Mouse (Mus musculus) heart, adult 9 months (tissue): ENCODE results near the gene Tex47.

Source experiments
- DNase-seq, 2 experiments: peaks; one replicate each; pipeline ENCODE4 v3.0.0; 2022; ENCODE audit warnings: low spot score in 2 of 2

The Tex47 gene

DNA sequence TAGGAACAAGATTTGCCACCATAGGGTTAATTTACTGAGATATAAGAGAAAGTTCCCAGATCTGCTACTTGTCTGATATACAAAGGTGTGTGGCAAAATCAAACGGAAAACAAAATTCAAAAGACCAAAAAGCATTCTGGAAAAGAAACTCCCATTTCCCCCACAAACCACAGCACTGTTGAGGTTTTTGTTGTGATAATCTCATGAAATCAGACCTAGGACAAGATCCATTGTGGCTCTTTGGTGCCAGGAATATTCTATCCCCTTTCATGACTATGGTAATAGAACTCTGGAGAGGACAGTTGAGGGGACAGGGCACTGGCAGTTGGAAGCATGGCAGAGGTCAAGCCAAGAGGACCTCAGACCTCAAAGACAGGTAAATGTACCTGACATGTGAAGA, at the start of gene Tex47:
Gene Tex47 (plus strand): TSS at position 301 of the 400 bp plus-strand sequence.
- DNase-seq, result no peak

DNA sequence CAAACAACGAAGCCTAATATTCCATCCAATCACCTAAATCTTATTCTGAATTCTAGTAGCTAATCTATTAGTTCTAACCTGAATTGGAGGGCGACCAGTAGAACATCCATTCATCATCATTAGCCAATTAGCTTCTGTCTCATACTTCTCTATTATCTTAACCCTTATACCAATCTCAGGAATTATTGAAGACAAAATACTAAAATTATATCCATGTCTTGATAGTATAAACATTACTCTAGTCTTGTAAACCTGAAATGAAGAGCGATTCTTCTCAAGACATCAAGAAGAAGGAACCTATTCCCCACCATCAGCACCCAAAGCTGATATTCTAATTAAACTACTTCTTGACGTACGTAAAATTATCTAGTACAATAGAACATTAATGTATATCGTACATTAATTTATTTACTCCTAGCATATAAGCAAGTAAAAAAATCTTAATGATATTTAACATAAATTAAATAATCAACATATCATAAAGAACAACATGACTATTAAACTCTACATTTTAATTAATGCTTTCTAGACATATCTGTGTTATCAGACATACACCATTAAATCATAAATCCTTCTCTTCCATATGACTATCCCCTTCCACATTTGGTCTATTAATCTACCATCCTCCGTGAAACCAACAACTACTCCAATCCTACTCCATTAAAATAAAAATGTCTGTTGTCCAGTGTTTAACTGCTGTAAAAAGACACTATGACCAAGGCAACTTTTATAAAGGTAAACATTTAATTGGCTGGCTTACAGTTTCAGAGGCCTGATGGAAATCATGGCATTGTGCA, 27.1 kb upstream of the Tex47 start:
- no peak for DNase-seq

DNA sequence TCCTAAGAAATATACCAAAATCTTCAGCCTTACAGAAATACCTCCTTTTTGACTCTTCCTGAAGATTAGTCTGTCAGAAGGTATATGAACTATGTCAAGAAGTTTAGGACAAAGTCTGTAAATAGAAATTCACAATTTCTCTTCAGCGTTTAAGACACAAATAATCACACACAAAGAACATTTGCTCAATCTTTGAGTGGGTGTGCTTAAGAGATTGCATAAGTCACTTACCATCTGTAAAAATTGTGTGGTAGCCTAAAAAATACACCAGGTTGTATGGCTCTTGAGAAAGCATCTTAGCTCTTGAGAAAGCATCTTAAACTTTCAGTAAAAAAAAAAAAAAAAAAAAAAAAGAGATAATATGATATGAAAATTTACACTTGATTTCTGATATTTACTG, 19.6 kb upstream of the Tex47 start:
- DNase-seq, result no peak

DNA sequence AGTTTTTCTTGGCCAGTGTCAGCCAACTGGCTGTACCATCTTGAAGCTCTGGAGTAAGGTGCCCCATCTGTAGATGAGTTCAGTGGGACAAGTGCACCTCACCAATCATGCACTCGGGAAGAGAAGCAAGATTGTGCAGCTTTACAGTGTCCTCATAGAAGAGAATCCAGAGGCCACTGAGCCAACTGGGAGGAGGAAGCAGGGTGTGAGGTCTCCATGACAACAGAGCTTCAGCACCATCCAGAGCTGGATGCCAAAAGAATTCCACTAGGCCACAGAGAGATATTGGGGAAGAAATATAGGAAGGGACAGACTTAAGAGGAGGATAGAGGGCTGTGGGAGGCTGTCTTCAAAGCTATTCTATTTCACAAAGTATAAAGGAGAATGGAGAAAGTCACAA, 950 bp upstream of the Tex47 start:
- DNase-seq, result no peak

DNA sequence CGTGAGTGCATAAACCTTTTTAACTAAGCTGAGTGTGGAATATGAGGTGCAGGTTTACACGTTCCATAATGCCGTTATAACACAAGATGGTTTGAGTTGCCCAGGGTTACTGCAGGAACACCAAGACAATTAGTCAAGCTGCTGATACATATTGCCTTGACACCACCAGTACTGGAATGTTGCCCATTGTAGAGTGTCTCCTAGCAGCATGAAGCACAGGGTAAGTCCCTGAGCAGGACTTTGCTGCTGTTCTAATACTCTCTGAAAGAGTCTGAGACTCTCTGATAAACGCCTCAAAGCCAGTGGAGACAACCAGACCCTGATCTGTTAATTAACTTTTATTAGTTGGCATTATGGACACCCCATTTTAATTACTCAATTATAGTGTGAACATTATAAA, 21.7 kb downstream of the Tex47 start:
- no peak for DNase-seq

DNA sequence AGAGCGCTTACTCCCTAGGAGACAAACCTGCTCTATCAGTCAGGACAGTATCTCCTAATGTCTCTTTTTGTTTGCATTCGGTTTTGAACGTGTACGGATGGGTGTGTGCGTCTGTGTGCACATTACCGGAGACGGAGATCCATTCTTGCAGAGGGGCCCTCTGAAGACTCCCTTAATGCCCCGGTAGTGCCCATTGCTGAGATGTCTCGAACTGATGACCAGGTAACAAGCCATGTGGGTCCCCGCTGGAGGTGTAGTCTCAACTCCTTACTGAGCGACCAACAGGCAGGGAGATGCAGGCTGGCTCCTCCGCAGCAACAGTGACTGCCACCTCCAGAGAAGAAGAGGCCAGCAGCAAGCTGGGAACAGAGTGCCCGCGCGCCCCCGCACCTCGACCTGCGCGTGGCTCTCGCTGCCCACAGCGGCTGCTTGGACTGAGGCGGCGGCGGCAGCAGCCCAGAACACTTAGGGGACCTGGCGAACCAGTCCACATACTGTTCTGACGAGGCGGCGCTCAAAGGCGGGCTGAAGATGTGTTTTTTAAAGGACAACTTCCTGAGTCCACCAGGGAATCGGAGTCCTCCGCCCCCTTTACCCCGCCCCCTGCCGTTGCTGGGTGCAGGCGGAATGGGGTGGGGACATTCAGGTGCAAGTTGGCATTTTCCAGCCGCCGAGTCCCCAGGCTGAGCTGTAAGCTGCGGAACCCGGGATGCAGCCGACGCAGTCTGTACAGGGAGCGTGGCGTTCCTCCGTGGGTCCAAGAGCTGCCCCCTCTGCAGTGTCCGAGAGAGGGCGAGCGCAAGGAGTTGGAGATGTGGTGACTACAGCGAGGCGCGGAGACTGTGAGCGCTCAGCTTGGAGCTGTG, 40.5 kb downstream of the Tex47 start, which contains the start of gene Zfp804b:
Gene Zfp804b (minus strand): TSS at position 612 of the 866 bp plus-strand sequence.
- peak in 1 of 2 experiments; percentile 2 for DNase-seq

DNA sequence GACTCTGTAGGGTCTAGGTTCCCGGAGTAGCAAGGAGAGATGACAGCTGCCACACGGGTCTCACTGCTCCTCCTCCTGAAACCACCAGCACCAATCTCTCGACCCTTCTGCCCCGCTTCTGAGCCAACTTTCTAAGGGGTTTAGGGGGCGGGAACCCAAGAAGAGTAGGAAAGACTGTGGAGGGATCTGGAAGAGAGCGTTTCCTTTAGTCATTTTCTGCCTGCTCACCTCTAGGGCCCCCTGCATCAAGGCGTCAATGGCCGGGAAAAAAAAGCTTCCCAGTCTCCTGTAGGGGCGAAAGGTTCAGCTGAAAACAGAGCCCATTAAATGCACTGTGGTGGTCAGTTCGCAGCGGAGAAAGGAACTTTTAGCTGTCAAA, 41.1 kb downstream of the Tex47 start:
- no peak for DNase-seq
